Mouse (Mus musculus) 416B (cell line): ENCODE measurements around the gene Auts2.

ENCODE experiments used
- DNase-seq: peaks from one replicate; pipeline ENCODE4 v3.0.0; 2011; ENCODE audit warnings: low read depth

The Auts2 gene

DNA sequence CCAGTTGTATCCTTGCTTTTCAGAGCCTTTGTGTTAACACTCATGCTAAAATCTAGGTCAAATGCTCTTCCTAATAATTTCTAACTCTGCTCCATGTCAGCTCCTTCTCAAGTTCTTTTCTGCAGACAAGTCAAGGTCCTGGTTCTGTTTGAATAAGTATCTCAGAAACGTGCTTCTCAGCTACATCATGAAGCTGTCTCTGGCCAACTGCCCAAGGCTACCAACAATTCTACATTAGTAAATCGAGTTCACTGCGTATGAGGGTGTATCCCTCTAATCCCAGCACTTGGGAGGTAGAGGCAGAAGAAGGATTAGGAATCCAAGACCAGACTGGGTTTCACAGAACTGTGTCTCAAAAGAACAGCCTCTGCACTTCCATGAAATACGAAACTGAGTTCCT lies 1109.9 kb downstream of the Auts2 start:
- DNase-seq: no peak

DNA sequence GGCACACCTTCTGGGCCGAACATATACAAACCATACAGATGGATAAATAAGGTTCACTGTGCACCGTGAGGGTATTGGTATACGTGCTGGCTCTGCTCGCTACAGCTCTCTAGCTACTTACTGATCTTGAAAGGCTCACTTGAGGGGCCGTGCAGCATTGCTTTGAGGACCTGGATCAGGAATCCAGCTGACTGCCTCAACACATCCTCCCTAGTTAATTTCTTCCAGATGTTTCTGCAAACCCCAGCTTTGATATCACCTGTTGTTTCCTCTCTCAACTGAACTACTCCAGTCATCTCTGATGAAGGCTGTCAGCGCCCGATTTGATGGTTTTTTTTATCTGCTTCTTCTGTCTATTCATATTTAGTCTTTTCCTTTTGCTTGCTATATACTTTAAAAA lies 1111.2 kb downstream of the Auts2 start:
- no peak for DNase-seq

DNA sequence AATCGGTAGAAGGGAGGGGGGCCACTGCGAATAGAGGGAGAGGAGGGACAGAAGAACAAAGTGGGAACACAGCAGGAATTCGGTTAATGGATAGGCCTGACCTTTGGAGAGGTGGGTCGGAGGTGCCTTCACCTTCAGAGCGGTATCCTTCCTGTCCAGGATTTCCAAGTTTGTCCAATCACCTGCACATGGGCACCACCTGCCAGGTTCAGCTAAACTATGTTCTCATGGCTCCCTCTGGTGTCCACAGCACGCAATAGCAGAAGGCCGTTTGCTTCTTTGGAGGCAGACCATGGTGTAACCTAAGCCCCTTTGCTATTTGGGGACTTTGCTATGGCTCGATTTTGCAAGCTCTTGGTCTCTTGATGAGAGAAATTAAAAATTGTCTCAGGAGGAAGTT lies 1113.0 kb downstream of the Auts2 start:
- DNase-seq: peak; percentile 26

DNA sequence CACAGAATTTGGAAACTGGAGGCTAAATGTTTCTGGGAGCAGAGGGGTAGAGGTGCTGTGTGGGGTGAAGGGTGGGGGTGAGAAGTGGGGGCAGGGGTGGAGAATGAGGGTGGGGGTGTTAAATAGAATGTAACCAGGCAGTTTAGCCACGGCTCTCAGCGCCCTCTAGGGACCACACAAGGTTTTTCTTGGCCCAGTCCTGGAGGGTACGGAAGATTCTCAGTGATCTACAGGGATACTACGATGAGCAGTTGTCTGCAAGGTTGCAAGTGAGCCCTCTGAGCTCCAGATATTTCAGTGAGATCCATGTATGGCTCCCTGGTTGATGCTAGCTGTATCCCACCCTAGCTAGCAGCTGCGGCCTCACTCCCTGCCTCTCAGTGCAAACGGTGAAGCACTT lies 1113.6 kb downstream of the Auts2 start:
- no peak for DNase-seq

DNA sequence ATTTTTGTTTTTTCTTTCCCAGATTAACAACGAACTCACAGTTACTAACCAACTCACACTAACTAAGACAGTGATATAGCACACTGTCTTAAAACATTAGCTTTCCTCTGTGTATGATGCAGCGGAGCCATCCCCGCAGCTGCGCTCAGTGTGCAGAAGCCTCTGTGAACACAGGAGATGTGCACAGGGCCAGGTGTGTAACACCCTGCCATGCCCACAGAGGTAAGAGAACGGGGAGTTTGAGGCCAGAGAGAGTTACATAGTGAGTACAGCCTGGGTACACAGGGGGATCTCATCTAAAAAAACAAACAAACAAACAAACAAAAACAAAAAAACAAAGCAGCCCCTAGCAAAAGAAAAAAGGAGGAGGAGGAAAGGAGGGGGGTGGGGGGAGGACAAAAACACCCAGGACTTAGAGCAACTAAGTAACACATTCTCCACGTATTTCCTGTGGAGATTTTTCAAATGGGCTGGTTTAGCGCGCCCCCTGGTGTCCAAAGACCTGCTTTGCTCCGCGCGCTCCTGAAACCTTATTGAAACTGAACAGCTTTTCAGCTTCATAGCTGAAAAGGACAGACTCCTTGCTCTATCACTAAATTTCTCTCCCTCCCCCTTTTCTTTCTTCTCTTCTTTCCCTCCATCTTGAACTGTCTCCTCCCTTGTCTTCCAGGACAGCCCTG lies 1115.3 kb downstream of the Auts2 start:
- DNase-seq: peak; percentile 46

DNA sequence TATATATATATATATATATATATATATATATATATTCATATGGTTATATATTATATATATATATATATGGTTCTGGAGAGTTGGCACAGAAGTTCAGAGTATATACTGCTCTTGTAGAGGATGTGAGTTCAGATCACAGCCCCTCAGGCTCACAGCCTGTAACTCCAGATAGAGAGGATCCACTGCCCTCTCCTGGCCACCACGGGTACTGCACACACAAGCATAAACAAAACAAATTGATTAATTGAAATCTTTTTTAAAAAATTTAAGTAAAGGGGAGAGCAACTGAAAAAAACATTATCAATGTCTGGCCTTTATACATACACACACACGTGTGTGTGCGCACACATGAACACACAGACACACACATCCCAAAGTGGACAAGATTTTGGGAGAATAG lies 1120.4 kb downstream of the Auts2 start:
- DNase-seq: no peak

DNA sequence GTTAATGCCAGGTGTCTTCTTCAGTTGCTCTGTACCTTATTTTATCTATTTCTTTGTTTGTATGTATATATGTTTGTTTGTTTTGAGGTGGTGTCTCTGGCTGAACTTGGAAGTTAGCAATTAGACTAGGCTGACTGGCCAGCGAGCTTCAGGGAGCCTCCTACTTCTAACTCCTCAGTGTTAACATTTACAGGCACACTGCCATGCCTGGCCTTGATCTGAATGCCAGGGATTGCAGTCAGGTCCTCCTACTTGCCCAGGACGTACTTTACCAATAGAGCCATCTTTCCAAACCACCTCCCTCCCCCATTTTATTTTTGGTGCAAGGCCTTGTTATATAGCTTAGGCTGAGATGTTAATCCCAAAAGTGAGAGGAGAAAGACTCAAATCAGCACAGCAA lies 1122.7 kb downstream of the Auts2 start:
- DNase-seq: no peak

DNA sequence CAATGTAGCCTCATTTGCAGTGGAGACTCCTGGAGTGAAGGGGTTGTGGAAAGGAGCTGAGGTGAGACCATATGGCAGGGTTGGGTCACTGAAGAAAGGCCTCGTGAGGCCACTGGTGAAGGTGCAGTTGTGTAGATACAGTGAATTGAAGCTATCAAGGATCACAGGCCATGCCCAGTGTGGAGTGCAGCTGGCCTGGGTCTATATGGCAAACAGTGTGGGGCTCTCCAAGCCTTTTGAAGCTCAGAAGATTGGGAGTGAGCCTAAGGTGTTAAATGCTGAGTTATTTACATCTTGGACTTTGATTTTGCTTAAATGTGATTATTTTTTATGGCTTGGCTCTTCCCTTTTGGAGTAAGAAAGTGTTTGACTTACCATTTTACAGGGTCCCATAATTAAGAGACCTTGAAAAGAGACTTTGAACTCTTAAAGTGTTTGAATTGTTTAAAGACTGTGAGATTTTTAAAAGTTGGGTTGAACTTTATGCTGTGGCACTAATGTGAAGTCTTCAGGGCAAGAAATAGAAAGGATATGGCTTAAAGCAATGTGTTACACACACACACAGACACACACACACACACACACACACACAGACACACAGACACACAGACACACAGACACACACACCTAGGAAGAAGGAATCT lies 1127.1 kb downstream of the Auts2 start:
- DNase-seq: no peak

DNA sequence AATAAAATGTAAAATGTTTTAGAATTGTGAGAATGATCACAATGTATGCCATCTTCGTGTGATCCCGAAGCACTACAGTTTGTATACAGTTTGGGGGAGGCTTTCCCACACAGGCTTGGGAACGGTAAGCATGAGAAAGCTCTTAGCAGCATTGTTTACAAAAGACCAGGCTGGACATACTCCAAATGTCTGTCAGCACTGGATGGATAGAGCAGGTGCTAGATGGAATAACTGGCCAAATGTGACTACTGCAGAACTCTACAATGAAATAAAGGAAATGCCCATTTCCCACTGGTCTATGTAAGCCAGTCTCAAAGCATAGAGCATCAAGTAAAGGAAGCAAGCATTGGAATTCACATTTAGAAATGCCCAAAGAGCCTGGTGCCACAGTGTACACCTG lies 1144.9 kb downstream of the Auts2 start:
- no peak for DNase-seq

DNA sequence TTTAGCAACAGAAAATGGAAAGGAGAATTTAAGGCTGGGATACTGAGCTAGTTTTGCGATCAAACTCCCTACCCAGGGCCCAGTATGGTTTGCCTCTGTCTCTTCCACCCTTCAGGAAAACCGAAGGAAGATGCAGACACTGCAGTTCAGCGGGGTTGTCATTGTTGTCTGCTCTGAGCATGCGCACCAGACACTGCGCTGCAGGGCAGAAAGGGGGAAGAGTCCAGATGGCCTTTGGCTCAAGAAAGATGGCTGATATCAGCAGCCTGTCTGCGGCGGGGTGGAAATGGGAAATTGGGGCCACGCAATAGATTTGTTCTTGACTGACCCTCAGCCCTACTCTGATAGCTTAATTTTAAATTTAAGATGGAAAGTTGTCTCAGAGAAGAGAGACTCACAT lies 1147.4 kb downstream of the Auts2 start:
- no peak for DNase-seq
